In genomic region chr16:10358010-10358934, GRCm38 (mm10) we compare ENCODE assay signal across 8 mouse cellular contexts. TPM values are rescaled to one million over a fixed set of nuclear protein-coding genes. Genes with fewer than 3 reads are reported as not detected.
DNase-seq lines count a peak whose midpoint lies in the region; ATAC-seq and TF ChIP-seq lines count a peak whose summit lies in the region.

No protein-coding gene starts in this region.

- H3K9ac ChIP-seq in ES-Bruce4 (ENCODE audit: low read depth, poor library complexity, severe bottlenecking) = no peak overlapping the region
- no peak overlapping the region for H3K9ac ChIP-seq in limb, embryonic 12.5 days (replicated peaks)
- H3K9ac ChIP-seq in midbrain, embryonic 11.5 days (ENCODE audit: low read length) = no peak overlapping the region; the same call in 1 of the 2 replicates
- peak overlapping the region; percentile 42 for H3K9ac ChIP-seq in stomach, embryonic 16.5 days (ENCODE audit: low read length)

- H3K4me2 ChIP-seq in limb, embryonic 12.5 days = peak overlapping the region; percentile 48
- peak overlapping the region; percentile 41 for H3K4me2 ChIP-seq in midbrain, embryonic 11.5 days
- H3K4me2 ChIP-seq in stomach, embryonic 16.5 days (ENCODE audit: low read depth, low read length) = peak overlapping the region; percentile 49

- peak overlapping the region; percentile 23; the same call in 1 of the 2 replicates for H3K4me3 ChIP-seq in ES-Bruce4 (ENCODE audit: low read depth, low read length)
- H3K4me3 ChIP-seq in limb, embryonic 12.5 days (replicated peaks) = no peak overlapping the region; the same call in 1 of the 2 replicates
- peak overlapping the region; percentile 9; the same call in 1 of the 2 replicates for H3K4me3 ChIP-seq in midbrain, embryonic 11.5 days (ENCODE audit: low read depth, low read length)
- peak overlapping the region; percentile 25 for H3K4me3 ChIP-seq in stomach, embryonic 16.5 days (replicated peaks; ENCODE audit: low read length)

- H3K9me3 ChIP-seq in ES-Bruce4 (replicated peaks; ENCODE audit: control insufficient read depth, insufficient read depth, low read length, poor library complexity, severe bottlenecking) = no peaks in the 10 kb centered on the region
- no peaks in the 10 kb centered on the region for H3K9me3 ChIP-seq in limb, embryonic 12.5 days
- no peaks in the 10 kb centered on the region for H3K9me3 ChIP-seq in midbrain, embryonic 11.5 days (ENCODE audit: control insufficient read depth, low read length)
- H3K9me3 ChIP-seq in stomach, embryonic 16.5 days (replicated peaks; ENCODE audit: control insufficient read depth, low read length) = no peaks in the 10 kb centered on the region

- no peak for TF ChIP-seq CTCF in ES-Bruce4 (IDR thresholded peaks at IDR 0.05; ENCODE audit: low read depth, low read length)

- ATAC-seq in hematopoietic stem cell, adult 5-6 weeks (replicated peaks in 1 of 2; ENCODE audit: insufficient read depth in 1 of 2, low FRiP score in 2 of 2, low TSS enrichment in 1 of 2, low read depth in 1 of 2, poor library complexity in 2 of 2, severe bottlenecking in 2 of 2) = peak; percentile 78 to 82
- ATAC-seq in limb, embryonic 12.5 days (ENCODE audit: insufficient number of reproducible peaks, insufficient read depth, low FRiP score, low TSS enrichment, low read depth) = peak; percentile 74
- peak; percentile 95 for ATAC-seq in midbrain, embryonic 11.5 days (ENCODE audit: low FRiP score)
- ATAC-seq in stomach, embryonic 16.5 days (ENCODE audit: insufficient read depth, low FRiP score) = peak; percentile 94
- ATAC-seq in activated CD4-positive, CD25-positive, alpha-beta regulatory T cell, adult 4 months = no peak

- peaks cover 3% of the 10 kb centered on the region for H3K4me1 ChIP-seq in ES-Bruce4 (ENCODE audit: control insufficient read depth, insufficient read depth, low read length)
- H3K4me1 ChIP-seq in limb, embryonic 12.5 days (replicated peaks) = peaks cover 7% of the 10 kb centered on the region
- no peaks in the 10 kb centered on the region for H3K4me1 ChIP-seq in midbrain, embryonic 11.5 days (ENCODE audit: control insufficient read depth, insufficient read depth, low read length)
- peaks cover 16% of the 10 kb centered on the region; the same call in 1 of the 2 replicates for H3K4me1 ChIP-seq in stomach, embryonic 16.5 days (ENCODE audit: control insufficient read depth, insufficient read depth, low read length)

- no peak overlapping the region for H3K27ac ChIP-seq in ES-Bruce4 (ENCODE audit: insufficient read depth, low read length)
- H3K27ac ChIP-seq in limb, embryonic 12.5 days = no peak overlapping the region
- H3K27ac ChIP-seq in midbrain, embryonic 11.5 days (ENCODE audit: low read depth, low read length) = no peak overlapping the region
- peak overlapping the region; percentile 69 for H3K27ac ChIP-seq in stomach, embryonic 16.5 days (ENCODE audit: low read length)

- TF ChIP-seq POLR2A in ES-Bruce4 (IDR thresholded peaks at IDR 0.05; ENCODE audit: insufficient read depth, low read length) = peak; percentile 7

- DNase-seq in c-Kit-negative CD71-positive TER-119-positive erythroid progenitor cells, embryonic 14.5 days (ENCODE audit: low read depth, low spot score) = peak; percentile 67
- DNase-seq in midbrain, embryonic 11.5 days (ENCODE audit: low spot score, missing footprints) = peak; percentile 99
- DNase-seq in layer of hippocampus, adult 11-12 months (ENCODE audit: low spot score) = no peak

- no peaks in the 10 kb centered on the region for H3K27me3 ChIP-seq in ES-Bruce4 (ENCODE audit: control insufficient read depth, insufficient read depth, low read length, poor library complexity, severe bottlenecking)
- peaks cover 3% of the 10 kb centered on the region; the same call in 1 of the 2 replicates for H3K27me3 ChIP-seq in limb, embryonic 12.5 days
- H3K27me3 ChIP-seq in midbrain, embryonic 11.5 days (ENCODE audit: control insufficient read depth, insufficient read depth, low read length) = no peaks in the 10 kb centered on the region; the same call in 1 of the 2 replicates
- H3K27me3 ChIP-seq in stomach, embryonic 16.5 days (ENCODE audit: control insufficient read depth, insufficient read depth, low read length) = no peaks in the 10 kb centered on the region

- WGBS in limb, embryonic 12.5 days = 17% methylated on average over 30 of the region's 30 CpGs
- WGBS in midbrain, embryonic 11.5 days = 14% methylated on average over 29 of the region's 30 CpGs
- 14% methylated on average over 30 of the region's 30 CpGs for WGBS in stomach, embryonic 16.5 days

- peak; percentile 60; the same call in 1 of the 2 replicates for TF ChIP-seq EP300 in ES-Bruce4 (IDR thresholded peaks at IDR 0.05; ENCODE audit: insufficient read depth, low read depth, low read length)

- no peaks in the 10 kb centered on the region for H3K36me3 ChIP-seq in ES-Bruce4 (ENCODE audit: control insufficient read depth, insufficient read depth, low read length, poor library complexity, severe bottlenecking)
- no peaks in the 10 kb centered on the region for H3K36me3 ChIP-seq in limb, embryonic 12.5 days
- H3K36me3 ChIP-seq in midbrain, embryonic 11.5 days (ENCODE audit: control insufficient read depth, insufficient read depth, low read length) = no peaks in the 10 kb centered on the region
- no peaks in the 10 kb centered on the region for H3K36me3 ChIP-seq in stomach, embryonic 16.5 days (ENCODE audit: control insufficient read depth, insufficient read depth, low read length)

RNA-seq across cellular contexts. Expression of gene Tekt5, which starts 37.0 kb away (rescaled TPM):
- polyA plus RNA-seq in ES-Bruce4 (2011; ENCODE audit: insufficient read depth, insufficient read length, low read depth, missing spikeins) = 0.55 TPM in 1 of 2 replicates, not detected in the other
- total RNA-seq in hematopoietic stem cell, adult 5-6 weeks (2017) = not detected in 2 replicates
- 0.19 TPM in 1 of 2 replicates, not detected in the other for polyA plus RNA-seq in limb, embryonic 12.5 days (2016; fragmentation: Nextera tagmentation; extraction: Ambion mirVana)
- polyA plus RNA-seq in midbrain, embryonic 11.5 days (2014; fragmentation: Nextera tagmentation; extraction: Ambion mirVana) = 0.16 and 0.18 TPM in 2 replicates
- 1.7 and 2.0 TPM in 2 replicates for polyA plus RNA-seq in stomach, embryonic 16.5 days (2015; fragmentation: Nextera tagmentation; extraction: Ambion mirVana)
- not detected for polyA plus RNA-seq in activated CD4-positive, CD25-positive, alpha-beta regulatory T cell, adult 4 months (2017; shearing (Covaris generic))

RNA-seq across cellular contexts. Expression of gene Emp2, which starts 44.5 kb away (rescaled TPM):
- 22.3 and 22.7 TPM in 2 replicates for polyA plus RNA-seq in ES-Bruce4 (2011; ENCODE audit: insufficient read depth, insufficient read length, low read depth, missing spikeins)
- total RNA-seq in hematopoietic stem cell, adult 5-6 weeks (2017) = 0.19 and 0.55 TPM in 2 replicates
- polyA plus RNA-seq in limb, embryonic 12.5 days (2016; fragmentation: Nextera tagmentation; extraction: Ambion mirVana) = 12.6 and 15.2 TPM in 2 replicates
- 3.2 and 4.3 TPM in 2 replicates for polyA plus RNA-seq in midbrain, embryonic 11.5 days (2014; fragmentation: Nextera tagmentation; extraction: Ambion mirVana)
- 83.5 and 110 TPM in 2 replicates for polyA plus RNA-seq in stomach, embryonic 16.5 days (2015; fragmentation: Nextera tagmentation; extraction: Ambion mirVana)
- under 1 TPM in 1 of 2 experiments, not detected in 1; 0.08 TPM for polyA plus RNA-seq in activated CD4-positive, CD25-positive, alpha-beta regulatory T cell, adult 4 months (2017; shearing (Covaris generic))

RNA-seq across cellular contexts. Expression of gene Nubp1, which starts 53.5 kb away (rescaled TPM):
- 25.7 and 34.4 TPM in 2 replicates for polyA plus RNA-seq in ES-Bruce4 (2011; ENCODE audit: insufficient read depth, insufficient read length, low read depth, missing spikeins)
- total RNA-seq in hematopoietic stem cell, adult 5-6 weeks (2017) = 35.9 and 42.6 TPM in 2 replicates
- polyA plus RNA-seq in limb, embryonic 12.5 days (2016; fragmentation: Nextera tagmentation; extraction: Ambion mirVana) = 80.4 and 82.7 TPM in 2 replicates
- polyA plus RNA-seq in midbrain, embryonic 11.5 days (2014; fragmentation: Nextera tagmentation; extraction: Ambion mirVana) = 66.5 and 71.8 TPM in 2 replicates
- 45.5 and 47.7 TPM in 2 replicates for polyA plus RNA-seq in stomach, embryonic 16.5 days (2015; fragmentation: Nextera tagmentation; extraction: Ambion mirVana)
- polyA plus RNA-seq in activated CD4-positive, CD25-positive, alpha-beta regulatory T cell, adult 4 months (2017; shearing (Covaris generic)) = 10 to 100 TPM; 68.5 to 77.0 TPM
